Mouse (Mus musculus) megakaryocyte, embryonic 14.5 days (primary cell): ENCODE measurements around the gene Nin.

Experiments
- FLI1 ChIP-seq: IDR thresholded peaks from 2 replicates; pipeline ENCODE4 v1.6.1; 2012; ENCODE audit warnings: low read length, inconsistent platforms, mixed read lengths
- GATA1 ChIP-seq: IDR thresholded peaks from 3 replicates; pipeline ENCODE4 v1.6.1; 2012; ENCODE audit warnings: mixed read lengths, low read length, inconsistent platforms, borderline replicate concordance

GRCm38 (mm10) chr12:69982874-69983273 lies 130.6 kb downstream of the Nin start:
- no peak for TF ChIP-seq FLI1
- TF ChIP-seq GATA1 = no peak
